Mouse (Mus musculus) C2C12 (cell line): ENCODE measurements at regions not wholly inside any gene's neighbourhood (a gene's known extent, or its start where the extent isn't known, plus 50 kb on each side); places are given as distances from the start of the nearest gene placed in this dataset.

Experiments used
- CEBPB ChIP-seq: IDR thresholded peaks from one replicate; pipeline ENCODE4 v1.6.1; 2011; ENCODE audit warnings: low read depth, mild to moderate bottlenecking, control low read depth, moderate library complexity
- CTCF ChIP-seq: IDR thresholded peaks from one replicate; pipeline ENCODE4 v1.5.1; 2011; ENCODE audit not compliant: control insufficient read depth, insufficient read depth, insufficient read length
- FOSL1 ChIP-seq: IDR thresholded peaks from one replicate; pipeline ENCODE4 v1.8.0; 2011; ENCODE audit warnings: mild to moderate bottlenecking, low read length; ENCODE audit not compliant: poor library complexity, insufficient read depth, severe bottlenecking
- MYOG ChIP-seq: IDR thresholded peaks from one replicate; pipeline ENCODE4 v1.6.1; 2011; ENCODE audit not compliant: control insufficient read depth, insufficient read length; ENCODE audit errors: extremely low read depth
- USF1 ChIP-seq: IDR thresholded peaks from one replicate; pipeline ENCODE4 v1.6.1; 2011; ENCODE audit warnings: low read depth, mild to moderate bottlenecking, control low read depth, moderate library complexity

DNA sequence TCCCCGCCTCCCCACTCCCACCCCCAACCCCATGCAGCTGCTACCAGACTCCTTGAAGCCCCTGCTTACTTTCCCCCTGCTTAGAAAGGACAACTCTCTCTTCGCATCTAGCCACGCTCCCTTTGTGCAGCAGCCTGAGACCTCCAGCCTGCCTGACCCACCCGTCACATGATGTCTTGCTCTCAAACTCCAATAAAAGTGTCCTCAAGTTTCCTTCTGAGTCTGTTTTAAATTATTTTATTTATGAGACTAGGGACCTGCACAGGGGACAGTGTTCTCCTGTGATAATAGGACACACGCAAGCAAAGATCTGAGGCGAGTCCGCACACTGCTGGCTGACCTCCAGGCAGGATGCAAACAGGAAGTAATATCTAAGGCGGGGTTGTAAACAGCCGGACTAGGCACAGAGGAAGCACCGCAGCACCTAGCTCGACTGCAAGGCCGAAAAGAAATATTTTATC lies 58.1 kb upstream of the Tcf12 start:
- TF ChIP-seq USF1, result no peak
- no peak for TF ChIP-seq CTCF
- TF ChIP-seq FOSL1, result no peak
- TF ChIP-seq MYOG, result no peak
- TF ChIP-seq CEBPB, result no peak
